25 mouse cellular contexts compared by ENCODE assay signal in genomic region chrX:140998885-140999284, GRCm38 (mm10). TPM values are rescaled to one million over a fixed set of nuclear protein-coding genes. Genes with fewer than 3 reads are reported as not detected.
DNase-seq lines count a peak whose midpoint lies in the region; ATAC-seq and TF ChIP-seq lines count a peak whose summit lies in the region.
"Had no signal": no experiment of that assay in that cellular context is flagged by ENCODE, and none has a peak within 500 bp of the region (broad histone marks: within the 10 kb centered on the region; RNA-seq: fewer than 3 reads in every experiment).

No protein-coding gene starts in this region.

- H3K27me3 ChIP-seq in forebrain, embryonic 13.5 days = peaks cover 8% of the 10 kb centered on the region; the same call in 1 of the 2 replicates
- H3K27me3 ChIP-seq in forebrain, embryonic 15.5 days = no peaks in the 10 kb centered on the region
- no peaks in the 10 kb centered on the region for H3K27me3 ChIP-seq in kidney, postnatal 0 days (ENCODE audit: insufficient read depth, low read length)

- no peak overlapping the region for H3K4me3 ChIP-seq in forebrain, embryonic 13.5 days
- no peak overlapping the region for H3K4me3 ChIP-seq in forebrain, embryonic 15.5 days
- no peak overlapping the region for H3K4me3 ChIP-seq in kidney, postnatal 0 days (replicated peaks; ENCODE audit: low read depth, low read length)
- H3K4me3 ChIP-seq: embryonic facial prominence, embryonic 12.5 days; erythroblast, embryonic 14.5 days; heart, embryonic 13.5 days; left cerebral cortex, adult 2 months had no signal

- ATAC-seq in forebrain, embryonic 13.5 days = 0 out of 2 replicates have a peak, but pooled peaks have one; percentile 36
- ATAC-seq in forebrain, embryonic 15.5 days (replicated peaks) = no peak
- ATAC-seq in kidney, postnatal 0 days (replicated peaks; ENCODE audit: low FRiP score, low read depth) = peak; percentile 40; the same call in 1 of the 2 replicates
- ATAC-seq: forebrain, embryonic 14.5 days; hindbrain, embryonic 16.5 days; intestine, embryonic 16.5 days; liver, postnatal 0 days had no signal

- DNase-seq in kidney, postnatal 0 days (ENCODE audit: low spot score) = no peak
- DNase-seq in kidney, adult 18-20 months = no peak
- DNase-seq in thymus, postnatal 4 days = peak; percentile 5
- DNase-seq in thymus, postnatal 36 days = no peak
- DNase-seq in frontal cortex, postnatal 10 days (ENCODE audit: low spot score in 2 of 2) = no peak
- DNase-seq: adrenal gland, postnatal 10 days; cerebellum, adult 18-20 months; cerebellum, postnatal 14 days; gastrocnemius, postnatal 10 days; heart, adult 18-20 months; liver; liver, postnatal 0 days; lung, postnatal 10 days; retina, postnatal 1 day; right cerebral cortex, postnatal 25 days; spleen, adult 18-20 months had no signal

- H3K4me1 ChIP-seq in forebrain, embryonic 13.5 days = no peaks in the 10 kb centered on the region
- H3K4me1 ChIP-seq in forebrain, embryonic 15.5 days = no peaks in the 10 kb centered on the region
- H3K4me1 ChIP-seq in kidney, postnatal 0 days (replicated peaks; ENCODE audit: insufficient read depth, low read length) = no peaks in the 10 kb centered on the region
- H3K4me1 ChIP-seq: embryonic facial prominence, embryonic 12.5 days; heart, embryonic 13.5 days had no signal

- no peak overlapping the region for H3K4me2 ChIP-seq in forebrain, embryonic 13.5 days
- no peak overlapping the region for H3K4me2 ChIP-seq in forebrain, embryonic 15.5 days (replicated peaks)
- no peak overlapping the region for H3K4me2 ChIP-seq in kidney, postnatal 0 days (ENCODE audit: low read length)
- H3K4me2 ChIP-seq: embryonic facial prominence, embryonic 12.5 days; heart, embryonic 13.5 days had no signal

- H3K9ac ChIP-seq in forebrain, embryonic 13.5 days = no peak overlapping the region
- no peak overlapping the region for H3K9ac ChIP-seq in forebrain, embryonic 15.5 days (replicated peaks)
- no peak overlapping the region for H3K9ac ChIP-seq in kidney, postnatal 0 days (ENCODE audit: low read depth, low read length)
- H3K9ac ChIP-seq: embryonic facial prominence, embryonic 12.5 days; heart, embryonic 13.5 days; liver, postnatal 0 days had no signal

- H3K36me3 ChIP-seq in forebrain, embryonic 13.5 days (ENCODE audit: poor library complexity, severe bottlenecking) = 0 out of 2 replicates have a peak, but pooled peaks cover 4% of the 10 kb centered on the region
- H3K36me3 ChIP-seq in forebrain, embryonic 15.5 days = no peaks in the 10 kb centered on the region
- H3K36me3 ChIP-seq in kidney, postnatal 0 days (ENCODE audit: insufficient read depth, low read length) = no peaks in the 10 kb centered on the region
- H3K36me3 ChIP-seq: embryonic facial prominence, embryonic 12.5 days; heart, embryonic 13.5 days had no signal

- TF ChIP-seq CTCF in kidney, postnatal 0 days (IDR thresholded peaks at IDR 0.05; ENCODE audit: low read depth) = no peak

- H3K27ac ChIP-seq in forebrain, embryonic 13.5 days = no peak overlapping the region
- H3K27ac ChIP-seq in forebrain, embryonic 15.5 days (replicated peaks) = no peak overlapping the region
- no peak overlapping the region for H3K27ac ChIP-seq in kidney, postnatal 0 days
- H3K27ac ChIP-seq: embryonic facial prominence, embryonic 12.5 days; heart, embryonic 13.5 days; left cerebral cortex, adult 2 months had no signal

- H3K9me3 ChIP-seq in forebrain, embryonic 13.5 days (replicated peaks) = no peaks in the 10 kb centered on the region
- H3K9me3 ChIP-seq in forebrain, embryonic 15.5 days = no peaks in the 10 kb centered on the region
- H3K9me3 ChIP-seq in kidney, postnatal 0 days (replicated peaks; ENCODE audit: low read length) = no peaks in the 10 kb centered on the region
- H3K9me3 ChIP-seq: embryonic facial prominence, embryonic 12.5 days; heart, embryonic 13.5 days had no signal

RNA-seq across cellular contexts. Expression of gene Atg4a, which starts 42.2 kb away (rescaled TPM):
- 12.2 and 12.3 TPM in 2 replicates for polyA plus RNA-seq in forebrain, embryonic 13.5 days (2015; fragmentation: Nextera tagmentation; extraction: Ambion mirVana)
- polyA plus RNA-seq in forebrain, embryonic 15.5 days (2015; fragmentation: Nextera tagmentation; extraction: Ambion mirVana) = 12.4 and 14.6 TPM in 2 replicates
- 26.6 and 30.8 TPM in 2 replicates for polyA plus RNA-seq in kidney, postnatal 0 days (2015; fragmentation: Nextera tagmentation; extraction: Ambion mirVana)

RNA-seq across cellular contexts. Expression of gene Psmd10, which starts 42.4 kb away (rescaled TPM):
- 47.6 and 49.1 TPM in 2 replicates for polyA plus RNA-seq in forebrain, embryonic 13.5 days (2015; fragmentation: Nextera tagmentation; extraction: Ambion mirVana)
- 39.9 and 44.7 TPM in 2 replicates for polyA plus RNA-seq in forebrain, embryonic 15.5 days (2015; fragmentation: Nextera tagmentation; extraction: Ambion mirVana)
- 58.1 and 59.1 TPM in 2 replicates for polyA plus RNA-seq in kidney, postnatal 0 days (2015; fragmentation: Nextera tagmentation; extraction: Ambion mirVana)
